Mouse (Mus musculus) spleen, adult 2 months (tissue): Measurements from ENCODE around the gene Pla2g4f.

ENCODE experiments used
- CTCF ChIP-seq: fragments of 200-500 bp; IDR thresholded peaks from 2 replicates; pipeline ENCODE4 v1.5.1; 2011; ENCODE audit warnings: mild to moderate bottlenecking, inconsistent platforms; ENCODE audit not compliant: insufficient read depth, insufficient read length, insufficient replicate concordance; ENCODE audit errors: extremely low read depth
- POLR2A ChIP-seq: fragments of 200-500 bp; IDR thresholded peaks from 2 replicates; pipeline ENCODE4 v1.6.1; 2011; ENCODE audit warnings: low read depth, low read length, inconsistent platforms

GRCm38 (mm10) chr2:120331575-120331974 lies 17.6 kb upstream of the Pla2g4f start:
- TF ChIP-seq CTCF: no peak
- no peak for TF ChIP-seq POLR2A
